ENCODE assay signal across 9 mouse cellular contexts in genomic region chr4:141871909-141872308, GRCm38 (mm10). TPM values are rescaled to one million over a fixed set of nuclear protein-coding genes. Genes with fewer than 3 reads are reported as not detected.
DNase-seq lines count a peak whose midpoint lies in the region; ATAC-seq and TF ChIP-seq lines count a peak whose summit lies in the region.
"Had no signal": no experiment of that assay in that cellular context is flagged by ENCODE, and none has a peak within 500 bp of the region (broad histone marks: within the 10 kb centered on the region; RNA-seq: fewer than 3 reads in every experiment).

No protein-coding gene starts in this region.

- H3K9ac ChIP-seq in midbrain, embryonic 15.5 days: peak overlapping the region; percentile 9; the same call in 1 of the 2 replicates

- no peak overlapping the region; the same call in 1 of the 2 replicates for H3K4me3 ChIP-seq in testis, adult 2 months (ENCODE audit: control insufficient read depth, low read depth, low read length)
- peak overlapping the region; percentile 80 for H3K4me3 ChIP-seq in midbrain, embryonic 15.5 days

- peak; percentile 27 for DNase-seq in gastrocnemius, postnatal 10 days
- DNase-seq in gastrocnemius, postnatal 4 days (ENCODE audit: low spot score in 2 of 2): no peak
- no peak for DNase-seq in testis, postnatal 14 days (ENCODE audit: low spot score)
- DNase-seq in layer of hippocampus, adult 8-10 months (ENCODE audit: low spot score in 2 of 2): peak; percentile 77 to 78
- DNase-seq in adrenal gland, postnatal 10 days: no peak
- no peak for DNase-seq in adipocyte (ENCODE audit: low spot score)

- peaks cover 5% of the 10 kb centered on the region; the same call in 1 of the 2 replicates for H3K27me3 ChIP-seq in testis, adult 2 months (ENCODE audit: control insufficient read depth, insufficient read depth, low read length)
- H3K27me3 ChIP-seq in midbrain, embryonic 15.5 days (replicated peaks): no peaks in the 10 kb centered on the region

- no peaks in the 10 kb centered on the region for H3K9me3 ChIP-seq in midbrain, embryonic 15.5 days

- no peaks in the 10 kb centered on the region for H3K36me3 ChIP-seq in testis, adult 2 months (ENCODE audit: control insufficient read depth, insufficient read depth, low read length)
- H3K36me3 ChIP-seq in midbrain, embryonic 15.5 days (replicated peaks): no peaks in the 10 kb centered on the region

- no peak for ATAC-seq in midbrain, embryonic 15.5 days (replicated peaks)

- H3K27ac ChIP-seq in testis, adult 2 months (ENCODE audit: control insufficient read depth, insufficient read depth, low read depth, low read length): peak overlapping the region; percentile 35; the same call in 1 of the 2 replicates
- H3K27ac ChIP-seq in midbrain, embryonic 15.5 days: peak overlapping the region; percentile 61

- TF ChIP-seq POLR2A in testis, adult 2 months (IDR thresholded peaks at IDR 0.05; ENCODE audit: control insufficient read depth, low read depth, low read length): no peak

- TF ChIP-seq CTCF in testis, adult 2 months (IDR thresholded peaks at IDR 0.05; ENCODE audit: control insufficient read depth, insufficient read depth, insufficient replicate concordance, low read depth, low read length): no peak

- peak overlapping the region; percentile 74 for H3K4me2 ChIP-seq in midbrain, embryonic 15.5 days

- 44% methylated on average over 9 of the region's 9 CpGs for WGBS in midbrain, embryonic 15.5 days

- H3K4me1 ChIP-seq in testis, adult 2 months (ENCODE audit: control insufficient read depth, insufficient read depth, low read length): peaks cover 16% of the 10 kb centered on the region
- H3K4me1 ChIP-seq in midbrain, embryonic 15.5 days: peaks cover 69% of the 10 kb centered on the region

RNA-seq across cellular contexts. Expression of gene Efhd2, which starts 2.8 kb away (rescaled TPM):
- total RNA-seq in gastrocnemius, postnatal 10 days (2021): 10 to 100 TPM; 26.2 to 31.6 TPM
- 10 to 100 TPM; 60.6 to 68.0 TPM for total RNA-seq in gastrocnemius, postnatal 4 days (2021)
- polyA plus RNA-seq in testis, adult 2 months (2012; rRNA removed): 56.1 and 57.6 TPM in 2 replicates
- 100 to 1,000 TPM; 160 to 177 (median 162) TPM for total RNA-seq in layer of hippocampus, adult 8-10 months (2022)
- polyA plus RNA-seq in midbrain, embryonic 15.5 days (2015; fragmentation: Nextera tagmentation; extraction: Ambion mirVana): 71.5 and 82.6 TPM in 2 replicates
- 10 to 100 TPM; 28.9 to 29.1 TPM for total RNA-seq in adrenal gland, postnatal 10 days (2021)

RNA-seq across cellular contexts. Expression of gene Ctrc, which starts 25.8 kb away (rescaled TPM):
- not detected for total RNA-seq in gastrocnemius, postnatal 10 days (2021)
- not detected for total RNA-seq in gastrocnemius, postnatal 4 days (2021)
- polyA plus RNA-seq in testis, adult 2 months (2012; rRNA removed): 0.66 and 1.4 TPM in 2 replicates
- total RNA-seq in layer of hippocampus, adult 8-10 months (2022): not detected
- not detected in 2 replicates for polyA plus RNA-seq in midbrain, embryonic 15.5 days (2015; fragmentation: Nextera tagmentation; extraction: Ambion mirVana)
- not detected for total RNA-seq in adrenal gland, postnatal 10 days (2021)
- total RNA-seq: common myeloid progenitor, adult 5-6 weeks had no signal

RNA-seq across cellular contexts. Expression of gene Cela2a, which starts 45.9 kb away (rescaled TPM):
- total RNA-seq in gastrocnemius, postnatal 10 days (2021): not detected
- total RNA-seq in gastrocnemius, postnatal 4 days (2021): not detected
- polyA plus RNA-seq in testis, adult 2 months (2012; rRNA removed): 6.2 and 6.5 TPM in 2 replicates
- total RNA-seq in layer of hippocampus, adult 8-10 months (2022): not detected
- 0.36 and 0.43 TPM in 2 replicates for polyA plus RNA-seq in midbrain, embryonic 15.5 days (2015; fragmentation: Nextera tagmentation; extraction: Ambion mirVana)
- not detected for total RNA-seq in adrenal gland, postnatal 10 days (2021)
- total RNA-seq: common myeloid progenitor, adult 5-6 weeks had no signal

Comparison
In these comparisons a context has a peak if more than half of its experiments do, and no peak if none do; other contexts are left out.
1. DNase-seq: peak in gastrocnemius, postnatal 10 days (single experiment) and layer of hippocampus, adult 8-10 months (2 of 2); none in gastrocnemius, postnatal 4 days (0 of 2), testis, postnatal 14 days (single experiment), adrenal gland, postnatal 10 days (single experiment) and adipocyte (single experiment).